Comparison of ENCODE assay signal across 12 mouse cellular contexts in genomic region chr6:118015971-118016370, GRCm38 (mm10). TPM values are rescaled to one million over a fixed set of nuclear protein-coding genes. Genes with fewer than 3 reads are reported as not detected.
DNase-seq lines count a peak whose midpoint lies in the region; ATAC-seq and TF ChIP-seq lines count a peak whose summit lies in the region.
"Had no signal": no experiment of that assay in that cellular context is flagged by ENCODE, and none has a peak within 500 bp of the region (broad histone marks: within the 10 kb centered on the region; RNA-seq: fewer than 3 reads in every experiment).

No protein-coding gene starts in this region.

- H3K4me2 ChIP-seq in forebrain, embryonic 12.5 days, result no peak overlapping the region
- H3K4me2 ChIP-seq in midbrain, embryonic 16.5 days (ENCODE audit: low read length), result peak overlapping the region; percentile 30; the same call in 1 of the 2 replicates
- no peak overlapping the region for H3K4me2 ChIP-seq in liver, embryonic 12.5 days
- H3K4me2 ChIP-seq: lung, embryonic 14.5 days had no signal

- no peaks in the 10 kb centered on the region for H3K9me3 ChIP-seq in forebrain, embryonic 12.5 days
- H3K9me3 ChIP-seq in midbrain, embryonic 16.5 days (replicated peaks; ENCODE audit: control insufficient read depth, low read length, poor library complexity, severe bottlenecking), result no peaks in the 10 kb centered on the region
- no peaks in the 10 kb centered on the region for H3K9me3 ChIP-seq in liver, embryonic 12.5 days (replicated peaks)

- peak; percentile 76 for ATAC-seq in forebrain, embryonic 12.5 days (ENCODE audit: low FRiP score)
- ATAC-seq in midbrain, embryonic 16.5 days, result peak; percentile 82
- no peak for ATAC-seq in megakaryocyte-erythroid progenitor cell, adult 5-6 weeks (replicated peaks; ENCODE audit: low FRiP score, low TSS enrichment, poor library complexity, severe bottlenecking)
- no peak for ATAC-seq in liver, embryonic 12.5 days

- peak; percentile 93 for DNase-seq in brain, adult 2 months (ENCODE audit: low read depth, low spot score)
- DNase-seq in layer of hippocampus, adult 2 months (ENCODE audit: low spot score in 2 of 2), result peak; percentile 48 to 88
- DNase-seq in urinary bladder, postnatal 36 days (ENCODE audit: low spot score in 2 of 2), result no peak
- DNase-seq in urinary bladder, postnatal 4 days (ENCODE audit: low spot score in 2 of 2), result no peak
- DNase-seq: cerebellum, postnatal 14 days; heart, postnatal 4 days; lung, embryonic 14.5 days; thymus, postnatal 14 days had no signal

- peaks cover 28% of the 10 kb centered on the region for H3K4me1 ChIP-seq in forebrain, embryonic 12.5 days
- H3K4me1 ChIP-seq in midbrain, embryonic 16.5 days (ENCODE audit: control insufficient read depth, insufficient read depth, low read length), result peaks cover 45% of the 10 kb centered on the region
- no peaks in the 10 kb centered on the region for H3K4me1 ChIP-seq in liver, embryonic 12.5 days

- 55% methylated on average over 3 of the region's 3 CpGs for WGBS in forebrain, embryonic 12.5 days
- WGBS in midbrain, embryonic 16.5 days, result 33% methylated on average over 3 of the region's 3 CpGs
- 68% methylated on average over 3 of the region's 3 CpGs for WGBS in liver, embryonic 12.5 days (ENCODE audit: insufficient replicate concordance)

- no peak for TF ChIP-seq CTCF in layer of hippocampus, adult 2 months (conservative IDR thresholded peaks at IDR 0.05)

- no peak overlapping the region for H3K9ac ChIP-seq in forebrain, embryonic 12.5 days
- H3K9ac ChIP-seq in midbrain, embryonic 16.5 days (ENCODE audit: low read depth, low read length), result no peak overlapping the region
- H3K9ac ChIP-seq in liver, embryonic 12.5 days, result no peak overlapping the region
- H3K9ac ChIP-seq: lung, embryonic 14.5 days had no signal

- no peak overlapping the region for H3K4me3 ChIP-seq in forebrain, embryonic 12.5 days (replicated peaks)
- peak overlapping the region; percentile 35; the same call in 1 of the 2 replicates for H3K4me3 ChIP-seq in layer of hippocampus, adult 2 months
- H3K4me3 ChIP-seq in midbrain, embryonic 16.5 days (ENCODE audit: low read depth, low read length), result no peak overlapping the region
- H3K4me3 ChIP-seq in liver, embryonic 12.5 days, result no peak overlapping the region

- H3K27me3 ChIP-seq in forebrain, embryonic 12.5 days, result peaks cover 44% of the 10 kb centered on the region
- no peaks in the 10 kb centered on the region for H3K27me3 ChIP-seq in midbrain, embryonic 16.5 days (ENCODE audit: control insufficient read depth, insufficient read depth, low read depth, low read length)
- H3K27me3 ChIP-seq in liver, embryonic 12.5 days (replicated peaks), result peaks cover 37% of the 10 kb centered on the region

- H3K27ac ChIP-seq in forebrain, embryonic 12.5 days, result no peak overlapping the region
- peak overlapping the region; percentile 98 for H3K27ac ChIP-seq in layer of hippocampus, adult 2 months
- peak overlapping the region; percentile 84 for H3K27ac ChIP-seq in midbrain, embryonic 16.5 days (ENCODE audit: low read length)
- no peak overlapping the region for H3K27ac ChIP-seq in liver, embryonic 12.5 days

- no peaks in the 10 kb centered on the region for H3K36me3 ChIP-seq in forebrain, embryonic 12.5 days (replicated peaks)
- no peaks in the 10 kb centered on the region for H3K36me3 ChIP-seq in midbrain, embryonic 16.5 days (ENCODE audit: control insufficient read depth, insufficient read depth, low read length)
- H3K36me3 ChIP-seq in liver, embryonic 12.5 days, result no peaks in the 10 kb centered on the region

RNA-seq across cellular contexts. Expression of gene Rasgef1a, which starts 4.7 kb away (rescaled TPM):
- 0.33 and 0.49 TPM in 2 replicates for polyA plus RNA-seq in forebrain, embryonic 12.5 days (2016; fragmentation: Nextera tagmentation; extraction: Ambion mirVana)
- total RNA-seq in layer of hippocampus, adult 2 months (2021), result 100 to 1,000 TPM; 216 to 231 TPM
- 7.8 and 8.8 TPM in 2 replicates for polyA plus RNA-seq in midbrain, embryonic 16.5 days (2015; fragmentation: Nextera tagmentation; extraction: Ambion mirVana)
- total RNA-seq in megakaryocyte-erythroid progenitor cell, adult 5-6 weeks (2014; fragmentation: Nextera tagmentation), result 0.15 TPM in 1 of 2 replicates, not detected in the other
- total RNA-seq in megakaryocyte-erythroid progenitor cell, adult 5-6 weeks (2017), result not detected in 2 replicates
- 0.07 TPM in 1 of 2 replicates, not detected in the other for polyA plus RNA-seq in liver, embryonic 12.5 days (2016; fragmentation: Nextera tagmentation; extraction: Ambion mirVana)

Comparison
In these comparisons a context has a peak if more than half of its experiments do, and no peak if none do; other contexts are left out.
1. DNase-seq: peak in brain, adult 2 months (single experiment) and layer of hippocampus, adult 2 months (2 of 2); none in urinary bladder, postnatal 36 days (0 of 2) and urinary bladder, postnatal 4 days (0 of 2).
2. ATAC-seq: peak in forebrain, embryonic 12.5 days (single experiment) and midbrain, embryonic 16.5 days (single experiment); none in megakaryocyte-erythroid progenitor cell, adult 5-6 weeks (single experiment) and liver, embryonic 12.5 days (single experiment).
3. H3K27ac ChIP-seq: peak in layer of hippocampus, adult 2 months (single experiment) and midbrain, embryonic 16.5 days (single experiment); none in forebrain, embryonic 12.5 days (single experiment) and liver, embryonic 12.5 days (single experiment).